Mouse (Mus musculus) C2C12 (cell line): ENCODE results near the gene Pld4. TPM values are rescaled to one million over a fixed set of nuclear protein-coding genes. Genes with fewer than 3 reads are reported as not detected.

ENCODE experiments used
- H3K27me3 ChIP-seq: one replicate; pipeline ENCODE4 v1.6.1; 2011; ENCODE audit not compliant: control insufficient read depth, insufficient read depth, insufficient read length
- H3K36me3 ChIP-seq: one replicate; pipeline ENCODE4 v1.6.1; 2011; ENCODE audit not compliant: control insufficient read depth, insufficient read depth
- H3K4me3 ChIP-seq: one replicate; pipeline ENCODE4 v1.5.1; 2011; ENCODE audit warnings: mild to moderate bottlenecking, control low read depth; ENCODE audit not compliant: poor library complexity, insufficient read depth, severe bottlenecking
- H3K79me2 ChIP-seq: one replicate; pipeline ENCODE4 v1.6.1; 2011; ENCODE audit not compliant: control insufficient read depth, insufficient read depth
- H3K79me3 ChIP-seq: one replicate; pipeline ENCODE4 v1.6.1; 2011; ENCODE audit warnings: low read depth, control low read depth
- H3ac ChIP-seq: one replicate; pipeline ENCODE3; 2011; ENCODE audit warnings: low read depth; ENCODE audit not compliant: control insufficient read depth, insufficient read length
- CEBPB ChIP-seq: IDR thresholded peaks from one replicate; pipeline ENCODE4 v1.6.1; 2011; ENCODE audit warnings: low read depth, mild to moderate bottlenecking, control low read depth, moderate library complexity
- CTCF ChIP-seq: IDR thresholded peaks from one replicate; pipeline ENCODE4 v1.5.1; 2011; ENCODE audit not compliant: control insufficient read depth, insufficient read depth, insufficient read length
- FOSL1 ChIP-seq: IDR thresholded peaks from one replicate; pipeline ENCODE4 v1.8.0; 2011; ENCODE audit warnings: mild to moderate bottlenecking, low read length; ENCODE audit not compliant: poor library complexity, insufficient read depth, severe bottlenecking
- MAX ChIP-seq: IDR thresholded peaks from one replicate; pipeline ENCODE4 v1.6.1; 2011; ENCODE audit warnings: mild to moderate bottlenecking, control low read depth
- MYOD1 ChIP-seq: IDR thresholded peaks from one replicate; pipeline ENCODE4 v1.6.1; 2011; ENCODE audit warnings: low read depth; ENCODE audit not compliant: control insufficient read depth, insufficient read length
- MYOG ChIP-seq: IDR thresholded peaks from one replicate; pipeline ENCODE4 v1.6.1; 2011; ENCODE audit not compliant: control insufficient read depth, insufficient read length; ENCODE audit errors: extremely low read depth
- USF1 ChIP-seq: IDR thresholded peaks from one replicate; pipeline ENCODE4 v1.6.1; 2011; ENCODE audit warnings: low read depth, mild to moderate bottlenecking, control low read depth, moderate library complexity
- polyA plus RNA-seq: library from polyadenylated mRNA; unstranded; fragments of >200 nt; fragmentation: generic; extraction: Trizol; gene quantifications from one replicate; pipeline ENCODE4 v1.2.1, GENCODE M21; 2012; ENCODE audit warnings: missing spikeins

The Pld4 gene
- polyA plus RNA-seq, 1 experiment, result not detected

DNA sequence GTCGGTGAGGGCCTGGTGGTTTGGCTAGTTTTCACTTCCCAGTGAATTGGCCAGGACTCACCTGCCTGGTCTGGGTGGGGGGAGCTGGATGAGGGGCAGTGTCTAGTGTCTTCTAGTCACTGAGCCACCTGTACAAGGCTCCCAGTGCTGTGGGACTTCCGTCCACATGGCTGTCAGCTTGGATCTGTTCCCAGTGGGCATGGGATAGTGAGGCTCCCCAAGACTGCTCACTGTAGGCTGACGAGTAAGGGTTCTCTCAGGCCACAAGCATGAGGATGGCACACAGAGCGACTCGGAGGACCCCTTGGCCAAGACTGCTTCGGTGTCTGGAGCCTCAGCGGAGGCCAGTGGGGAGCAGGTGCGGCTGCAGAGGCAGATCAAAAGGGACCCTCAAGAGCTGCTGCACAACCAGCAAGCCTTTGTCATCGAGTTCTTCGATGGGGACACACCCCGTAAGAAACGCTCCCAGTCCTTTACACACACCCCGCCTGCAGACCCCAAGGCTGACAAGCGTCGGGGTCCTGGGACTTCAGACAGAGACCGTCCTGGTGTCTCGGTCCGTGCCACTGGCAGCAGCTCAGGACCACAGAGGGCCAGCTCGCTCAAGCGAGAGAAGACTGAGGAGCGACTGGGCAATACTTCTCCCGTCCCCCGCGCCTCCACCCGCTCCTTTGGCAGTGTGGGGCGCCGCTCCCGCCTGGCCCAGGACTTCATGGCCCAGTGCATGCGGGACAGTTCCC lies 24.4 kb upstream of the Pld4 start:
- no peak overlapping the region for H3ac ChIP-seq
- peaks cover 36% of the 10 kb centered on the region for H3K36me3 ChIP-seq
- no peaks in the 10 kb centered on the region for H3K27me3 ChIP-seq
- H3K79me3 ChIP-seq, result no peaks in the 10 kb centered on the region
- TF ChIP-seq CEBPB, result no peak
- no peak overlapping the region for H3K4me3 ChIP-seq
- H3K79me2 ChIP-seq, result no peaks in the 10 kb centered on the region

DNA sequence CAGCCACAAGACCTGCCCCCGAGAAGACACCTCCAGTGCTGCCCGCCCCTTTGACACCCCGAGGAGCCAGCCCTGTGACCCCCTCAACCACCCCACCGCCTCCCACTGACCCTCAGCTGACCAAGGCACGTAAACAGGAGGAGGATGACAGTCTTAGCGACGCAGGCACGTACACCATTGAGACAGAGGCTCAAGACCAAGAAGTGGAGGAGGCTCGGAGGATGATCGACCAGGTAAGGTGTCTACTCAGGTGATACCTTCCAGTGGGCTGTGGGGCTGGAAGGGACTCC lies 23.9 kb upstream of the Pld4 start:
- Histone ChIP-seq H3K36me3 (peaks cover 33% of the 10 kb centered on the region), H3K79me2 (no peaks in the 10 kb centered on the region), H3K27me3 (no peaks in the 10 kb centered on the region), H3K4me3 (no peak overlapping the region), H3ac (no peak overlapping the region), H3K79me3 (no peaks in the 10 kb centered on the region)
- TF ChIP-seq USF1 (no peak), MYOD1 (no peak), FOSL1 (no peak), MAX (no peak), CEBPB (no peak), CTCF (no peak), MYOG (no peak)

DNA sequence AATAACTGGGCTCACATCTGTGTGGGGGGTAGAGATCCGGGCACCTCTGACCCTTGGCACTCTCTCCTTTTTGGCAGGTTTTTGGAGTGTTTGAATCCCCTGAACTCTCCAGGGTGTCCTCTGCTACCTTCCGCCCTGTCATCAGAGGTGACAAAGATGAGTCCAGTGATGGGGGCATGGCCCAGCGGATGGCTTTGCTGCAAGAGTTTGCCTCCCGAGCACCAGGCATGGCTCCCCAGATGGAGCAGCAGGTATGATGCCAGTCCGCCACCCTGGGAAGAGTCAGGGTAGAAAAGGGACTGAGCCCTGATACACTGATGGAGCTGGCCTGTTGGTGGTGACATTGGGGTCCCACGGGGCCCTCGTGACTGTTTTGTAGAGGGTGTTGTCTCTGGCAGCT lies 23.4 kb upstream of the Pld4 start:
- Histone ChIP-seq H3K4me3 (no peak overlapping the region), H3K36me3 (peaks cover 28% of the 10 kb centered on the region)
- TF ChIP-seq CTCF (no peak), MYOD1 (no peak), CEBPB (no peak), USF1 (no peak), FOSL1 (no peak), MAX (no peak), MYOG (no peak)

DNA sequence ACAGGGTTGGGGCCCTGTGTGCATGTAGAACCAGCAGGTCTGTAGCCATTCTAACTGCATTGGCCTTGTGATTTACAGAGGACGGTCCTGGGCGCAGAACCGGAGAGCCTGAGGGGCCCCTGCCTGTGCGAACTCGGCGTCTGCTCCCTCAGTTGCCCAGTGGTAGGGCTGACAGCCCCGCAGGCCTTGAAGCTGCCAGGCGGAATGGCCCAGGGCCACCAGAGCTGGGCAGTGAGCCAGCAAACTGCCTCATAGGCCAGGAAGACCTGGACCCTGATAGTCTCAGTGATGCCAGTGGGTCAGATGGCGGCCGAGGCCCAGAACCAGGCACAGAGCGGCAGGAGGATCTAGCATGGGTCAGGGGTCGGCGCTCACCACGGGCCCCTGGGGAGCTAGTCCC lies 22.7 kb upstream of the Pld4 start:
- TF ChIP-seq MAX, result no peak
- no peak overlapping the region for H3K4me3 ChIP-seq
- H3K79me3 ChIP-seq, result no peaks in the 10 kb centered on the region
- H3K36me3 ChIP-seq, result peaks cover 27% of the 10 kb centered on the region
- H3ac ChIP-seq, result no peak overlapping the region
- H3K79me2 ChIP-seq, result no peaks in the 10 kb centered on the region
- no peaks in the 10 kb centered on the region for H3K27me3 ChIP-seq

More for the DNA sequence above, 23.4 kb upstream of the Pld4 start:
- no peaks in the 10 kb centered on the region for H3K79me2 ChIP-seq
- H3K79me3 ChIP-seq, result no peaks in the 10 kb centered on the region
- no peaks in the 10 kb centered on the region for H3K27me3 ChIP-seq
- H3ac ChIP-seq, result no peak overlapping the region

DNA sequence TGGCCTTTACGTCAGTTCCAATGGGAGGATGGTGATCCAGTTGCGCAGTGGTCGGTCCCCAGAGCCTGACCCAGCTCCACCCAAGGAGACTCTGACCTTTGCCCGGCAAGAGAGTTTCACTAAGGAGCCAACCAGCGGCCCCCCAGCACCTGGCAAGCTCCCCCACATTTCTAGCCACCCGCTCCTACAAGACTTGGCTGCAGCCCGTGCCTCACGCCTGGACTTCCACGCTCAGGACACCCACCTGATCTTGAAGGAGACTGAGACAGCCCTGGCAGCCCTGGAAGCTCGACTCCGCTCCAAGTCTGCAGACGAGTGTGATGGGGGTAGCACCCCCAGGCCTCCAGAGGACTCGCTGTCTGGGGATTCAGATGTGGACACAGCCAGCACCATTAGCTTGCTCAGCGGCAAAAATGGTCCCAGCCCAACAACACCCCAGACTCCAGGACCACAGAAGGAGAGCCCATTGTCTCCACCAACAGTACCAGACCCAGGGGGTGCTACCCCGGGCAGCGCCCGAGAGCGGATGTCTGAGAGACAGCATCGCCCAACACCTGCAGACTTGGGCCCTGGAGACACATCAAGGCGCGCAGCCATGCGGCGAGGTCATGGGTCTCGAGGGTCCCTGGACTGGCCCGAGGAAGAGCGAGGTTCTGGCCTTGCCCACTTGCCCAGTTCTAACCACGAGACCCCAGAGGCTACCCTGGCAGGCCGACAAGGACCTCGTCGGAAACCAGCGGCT lies 22.0 kb upstream of the Pld4 start:
- H3K36me3 ChIP-seq, result peaks cover 28% of the 10 kb centered on the region

DNA sequence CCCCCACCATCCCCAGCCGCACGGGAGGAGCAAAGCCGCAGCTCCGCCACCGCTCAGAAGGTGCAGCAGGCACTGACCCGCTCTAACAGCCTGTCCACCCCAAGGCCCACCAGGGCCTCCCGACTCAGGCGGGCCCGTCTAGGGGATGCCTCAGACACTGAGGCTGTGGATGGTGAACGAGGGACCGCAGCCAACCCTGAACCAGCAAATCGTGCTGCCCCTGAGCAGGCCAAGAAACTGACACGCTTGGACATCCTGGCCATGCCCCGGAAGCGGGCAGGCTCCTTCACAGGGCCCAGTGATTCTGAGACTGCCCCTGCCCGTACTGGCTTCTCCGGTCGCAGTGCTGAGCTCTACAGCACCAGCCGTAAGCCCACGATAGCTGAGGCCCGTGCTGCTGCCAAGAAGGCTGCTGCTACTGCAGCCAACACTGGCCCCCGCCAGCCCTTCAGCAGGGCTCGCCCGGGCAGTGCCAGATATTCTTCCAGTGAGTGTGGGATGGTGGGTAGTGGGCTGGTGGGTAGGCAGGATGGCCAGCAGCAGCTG lies 21.4 kb upstream of the Pld4 start:
- no peaks in the 10 kb centered on the region for H3K79me3 ChIP-seq
- H3K79me2 ChIP-seq, result no peaks in the 10 kb centered on the region
- H3K27me3 ChIP-seq, result no peaks in the 10 kb centered on the region
- no peak overlapping the region for H3K4me3 ChIP-seq
- H3K36me3 ChIP-seq, result peaks cover 32% of the 10 kb centered on the region
- no peak overlapping the region for H3ac ChIP-seq
- no peak for TF ChIP-seq MYOD1
- no peak for TF ChIP-seq MAX

More for the DNA sequence above, 22.0 kb upstream of the Pld4 start:
- Histone ChIP-seq H3K4me3 (no peak overlapping the region), H3ac (no peak overlapping the region), H3K79me2 (no peaks in the 10 kb centered on the region), H3K27me3 (no peaks in the 10 kb centered on the region), H3K79me3 (no peaks in the 10 kb centered on the region)
- no peak for TF ChIP-seq MAX
- no peak for TF ChIP-seq CEBPB
- no peak for TF ChIP-seq MYOD1
- no peak for TF ChIP-seq FOSL1
- TF ChIP-seq MYOG, result no peak
- TF ChIP-seq CTCF, result no peak
